ENCODE assay signal across 13 mouse cellular contexts in the genomic region with DNA sequence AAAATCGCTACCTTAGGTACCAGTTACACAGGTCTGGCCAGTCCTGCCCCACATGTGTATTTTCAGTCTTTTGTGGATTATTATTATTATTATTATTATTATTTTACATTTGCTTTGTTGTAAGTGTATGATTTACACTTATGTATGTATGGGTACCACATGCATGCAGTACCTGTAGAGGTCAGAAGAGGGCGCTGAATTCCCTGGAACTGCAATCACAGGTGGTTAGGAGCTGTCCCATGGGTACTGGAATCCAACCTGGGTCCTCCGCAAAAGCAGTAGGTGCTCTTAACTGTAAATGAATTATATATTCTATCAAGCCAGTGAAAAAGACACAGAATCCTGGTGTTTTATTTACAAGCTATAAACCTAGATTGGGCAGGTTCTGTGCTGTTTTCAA.
A peak's percentile ranks its signal among the peaks of the same experiment; 100 is the strongest.
DNase-seq lines count a peak whose midpoint lies in the region; ATAC-seq and TF ChIP-seq lines count a peak whose summit lies in the region.
"Had no signal": no experiment of that assay in that cellular context is flagged by ENCODE, and none has a peak within 500 bp of the region (broad histone marks: within the 10 kb centered on the region; RNA-seq: fewer than 3 reads in every experiment).

No protein-coding gene starts in this region.

- dilution Hi-C loops in CH12.LX (cut with MboI; ENCODE audit: extremely low pct_ligation_motif_present, extremely low pct_unique_long_range_greater_than_20kb, low sequenced_read_pairs) = no loop called here

- WGBS in forebrain, postnatal 0 days = 72% methylated on average over 3 of the region's 3 CpGs
- WGBS in forebrain, embryonic 10.5 days = 64% methylated on average over 3 of the region's 3 CpGs
- 48% methylated on average over 3 of the region's 3 CpGs for WGBS in liver, embryonic 14.5 days (ENCODE audit: insufficient replicate concordance)

- H3K4me1 ChIP-seq in forebrain, postnatal 0 days (ENCODE audit: insufficient read depth) = no peaks in the 10 kb centered on the region
- H3K4me1 ChIP-seq in forebrain, embryonic 10.5 days = no peaks in the 10 kb centered on the region
- H3K4me1 ChIP-seq in liver, embryonic 14.5 days (replicated peaks; ENCODE audit: control insufficient read depth in 2 of 2, insufficient read depth in 2 of 2, low read length in 1 of 2) = no peaks in the 10 kb centered on the region
- no peaks in the 10 kb centered on the region for H3K4me1 ChIP-seq in CH12.LX (ENCODE audit: control insufficient read depth in 1 of 2, insufficient read depth in 2 of 2)
- H3K4me1 ChIP-seq: hindbrain, embryonic 10.5 days; liver, embryonic 15.5 days had no signal

- TF ChIP-seq CTCF in forebrain, postnatal 0 days (IDR thresholded peaks at IDR 0.05; ENCODE audit: low read depth) = 0 out of 2 replicates have a peak, but pooled peaks have one; percentile 10
- peak; percentile 35; the same call in 1 of the 2 replicates for TF ChIP-seq CTCF in liver, embryonic 14.5 days (IDR thresholded peaks at IDR 0.05; ENCODE audit: low read depth)
- TF ChIP-seq CTCF in CH12.LX (conservative IDR thresholded peaks at IDR 0.05 in 1 of 2, IDR thresholded peaks at IDR 0.05 in 1 of 2; ENCODE audit: low read depth in 2 of 2, low read length in 2 of 2) = peak; percentile 33 to 40

- in situ Hi-C loops in CH12.LX (cut with MboI; ENCODE audit: low pct_ligation_motif_present, low pct_unique_long_range_greater_than_20kb, low sequenced_read_pairs) = no loop called here

- no peaks in the 10 kb centered on the region for H3K36me3 ChIP-seq in forebrain, postnatal 0 days (ENCODE audit: insufficient read depth)
- H3K36me3 ChIP-seq in forebrain, embryonic 10.5 days (replicated peaks) = no peaks in the 10 kb centered on the region
- H3K36me3 ChIP-seq in liver, embryonic 14.5 days (replicated peaks; ENCODE audit: control insufficient read depth, insufficient read depth, low read depth) = no peaks in the 10 kb centered on the region
- no peaks in the 10 kb centered on the region for H3K36me3 ChIP-seq in CH12.LX (replicated peaks in 1 of 2; ENCODE audit: control insufficient read depth in 1 of 2, insufficient read depth in 1 of 2, low read length in 1 of 2)
- H3K36me3 ChIP-seq: hindbrain, embryonic 10.5 days; liver, embryonic 15.5 days had no signal

- no peaks in the 10 kb centered on the region for H3K27me3 ChIP-seq in forebrain, postnatal 0 days (ENCODE audit: insufficient read depth, low read length)
- H3K27me3 ChIP-seq in forebrain, embryonic 10.5 days (ENCODE audit: poor library complexity, severe bottlenecking) = no peaks in the 10 kb centered on the region
- no peaks in the 10 kb centered on the region for H3K27me3 ChIP-seq in liver, embryonic 14.5 days (ENCODE audit: control insufficient read depth, insufficient read depth, low read length)
- no peaks in the 10 kb centered on the region for H3K27me3 ChIP-seq in CH12.LX (replicated peaks)
- H3K27me3 ChIP-seq: liver, embryonic 15.5 days had no signal

- H3K9ac ChIP-seq in forebrain, postnatal 0 days = no peak overlapping the region
- H3K9ac ChIP-seq in liver, embryonic 14.5 days (replicated peaks) = no peak overlapping the region
- no peak overlapping the region for H3K9ac ChIP-seq in CH12.LX (ENCODE audit: insufficient read depth, low read depth)
- H3K9ac ChIP-seq: liver, embryonic 15.5 days had no signal

- no peak for TF ChIP-seq POLR2A in CH12.LX (IDR thresholded peaks at IDR 0.05; ENCODE audit: low read depth, low read length)

- H3K27ac ChIP-seq in forebrain, postnatal 0 days (ENCODE audit: low read depth, low read length) = no peak overlapping the region
- no peak overlapping the region for H3K27ac ChIP-seq in forebrain, embryonic 10.5 days
- H3K27ac ChIP-seq in liver, embryonic 14.5 days = no peak overlapping the region
- H3K27ac ChIP-seq in CH12.LX (ENCODE audit: insufficient read depth, low read depth) = no peak overlapping the region
- H3K27ac ChIP-seq: hindbrain, embryonic 10.5 days; liver, embryonic 15.5 days had no signal

- H3K4me3 ChIP-seq in forebrain, postnatal 0 days (ENCODE audit: low read depth, low read length) = no peak overlapping the region
- H3K4me3 ChIP-seq in forebrain, embryonic 10.5 days = no peak overlapping the region
- H3K4me3 ChIP-seq in liver, embryonic 14.5 days (ENCODE audit: insufficient read depth in 1 of 2, low read depth in 2 of 2, low read length in 2 of 2) = no peak overlapping the region
- H3K4me3 ChIP-seq in CH12.LX (replicated peaks in 1 of 3; ENCODE audit: low read depth in 2 of 3, low read length in 2 of 3, poor library complexity in 1 of 3) = no peak overlapping the region
- H3K4me3 ChIP-seq: hindbrain, embryonic 10.5 days; liver, embryonic 15.5 days had no signal

- peak; percentile 4 for TF ChIP-seq RAD21 in CH12.LX (IDR thresholded peaks at IDR 0.05; ENCODE audit: low read depth, low read length)

- DNase-seq in forebrain, postnatal 0 days = no peak
- no peak for DNase-seq in forebrain, embryonic 10.5 days (ENCODE audit: extremely low spot score, low spot score)
- no peak for DNase-seq in liver, embryonic 14.5 days (ENCODE audit: low read depth in 3 of 3, low spot score in 3 of 3)
- DNase-seq in liver (no peak), CH12.LX (ENCODE audit: extremely low read depth) (peak; percentile 11), ZHBTc4 (ENCODE audit: low read depth, low spot score) (peak; percentile 56)
- no peak for DNase-seq in gastrocnemius, postnatal 14 days
- DNase-seq in yolk sac, embryonic 10.5 days (ENCODE audit: low spot score) = no peak
- DNase-seq: cerebellum, adult 9-10 months; kidney, adult 18-20 months; right cerebral cortex, postnatal 14 days had no signal

- intact Hi-C loops in gastrocnemius, postnatal 14 days (cut with DNase I; ENCODE audit: low total_unique reads) = no loop called here

- no peak overlapping the region for H3K4me2 ChIP-seq in forebrain, postnatal 0 days (ENCODE audit: low read depth)
- H3K4me2 ChIP-seq in liver, embryonic 14.5 days (ENCODE audit: low read depth) = no peak overlapping the region
- H3K4me2 ChIP-seq in CH12.LX (ENCODE audit: insufficient read depth, low read depth, poor library complexity, severe bottlenecking) = no peak overlapping the region
- H3K4me2 ChIP-seq: liver, embryonic 15.5 days had no signal

- no peak for TF ChIP-seq EP300 in liver, embryonic 14.5 days (IDR thresholded peaks at IDR 0.05; ENCODE audit: low read depth)
- TF ChIP-seq EP300 in CH12.LX (IDR thresholded peaks at IDR 0.05; ENCODE audit: low read length) = no peak

- no peaks in the 10 kb centered on the region for H3K79me2 ChIP-seq in CH12.LX (replicated peaks; ENCODE audit: control insufficient read depth, extremely low read depth, insufficient read depth, poor library complexity, severe bottlenecking)

- no peak for ATAC-seq in forebrain, postnatal 0 days
- no peak for ATAC-seq in liver, embryonic 14.5 days (ENCODE audit: insufficient read depth)

- H3K9me3 ChIP-seq in forebrain, postnatal 0 days (ENCODE audit: low read length) = no peaks in the 10 kb centered on the region
- no peaks in the 10 kb centered on the region for H3K9me3 ChIP-seq in forebrain, embryonic 10.5 days
- no peaks in the 10 kb centered on the region for H3K9me3 ChIP-seq in liver, embryonic 14.5 days (ENCODE audit: control insufficient read depth, low read length)
- H3K9me3 ChIP-seq in CH12.LX (replicated peaks; ENCODE audit: low read length) = no peaks in the 10 kb centered on the region
- H3K9me3 ChIP-seq: hindbrain, embryonic 10.5 days; liver, embryonic 15.5 days had no signal

TF ChIP-seq in CH12.LX, 34 proteins besides CTCF, POLR2A, EP300 and RAD21:
- TF ChIP-seq RCOR1 (conservative IDR thresholded peaks at IDR 0.05; ENCODE audit: low read depth, low read length) (no peak), ZKSCAN1 (IDR thresholded peaks at IDR 0.05; ENCODE audit: borderline replicate concordance, low read depth, low read length) (no peak), NRF1 (IDR thresholded peaks at IDR 0.05; ENCODE audit: low read depth, low read length) (no peak), E2F4 (IDR thresholded peaks at IDR 0.05; ENCODE audit: insufficient replicate concordance, low read depth, low read length) (no peak), TBP (conservative IDR thresholded peaks at IDR 0.05; ENCODE audit: low read depth, low read length) (no peak), USF1 (IDR thresholded peaks at IDR 0.05; ENCODE audit: low read depth, low read length) (no peak), MXI1 (IDR thresholded peaks at IDR 0.05; ENCODE audit: low read depth, low read length) (no peak), MAZ (IDR thresholded peaks at IDR 0.05; ENCODE audit: low read depth, low read length) (no peak), GABPA (IDR thresholded peaks at IDR 0.05; ENCODE audit: insufficient replicate concordance, low read depth, low read length) (no peak), ELF1 (IDR thresholded peaks at IDR 0.05; ENCODE audit: low read depth, low read length) (no peak)
TF ChIP-seq in CH12.LX: peak in this region for 0.

Comparison
In these comparisons a context has a peak if more than half of its experiments do, and no peak if none do; other contexts are left out.
1. DNase-seq: peak in CH12.LX (single experiment) and ZHBTc4 (single experiment); none in forebrain, postnatal 0 days (single experiment), forebrain, embryonic 10.5 days (single experiment), liver, embryonic 14.5 days (0 of 3), liver (single experiment), gastrocnemius, postnatal 14 days (single experiment) and yolk sac, embryonic 10.5 days (single experiment).
2. Peak in every context shown above with its lines, with median percentiles within 50 percentile points of each other: CTCF ChIP-seq.